Mouse (Mus musculus) layer of hippocampus, adult 9-10 months (tissue): ENCODE results near the gene Hspbap1.
A peak's percentile ranks its signal among the peaks of the same experiment; 100 is the strongest.

Source experiments
- DNase-seq: peaks from one replicate; pipeline ENCODE4 v3.0.0; 2022; ENCODE audit warnings: low spot score

The Hspbap1 gene

GRCm38 (mm10) chr16:35802163-35802562, 32.0 kb downstream of the Hspbap1 start:
- DNase-seq, result no peak

- no peak for DNase-seq
Observed at GRCm38 (mm10) chr16:35803723-35804122, 33.5 kb downstream of the Hspbap1 start.

GRCm38 (mm10) chr16:35806973-35807662, 36.9 kb downstream of the Hspbap1 start:
- DNase-seq, result no peak

- DNase-seq, result no peak
Observed at GRCm38 (mm10) chr16:35807663-35807992, 37.5 kb downstream of the Hspbap1 start.

- no peak for DNase-seq
Observed at GRCm38 (mm10) chr16:35808838-35809237, 38.7 kb downstream of the Hspbap1 start.

- no peak for DNase-seq
Observed at GRCm38 (mm10) chr16:35813119-35813518, 42.9 kb downstream of the Hspbap1 start.

- peak; percentile 77 for DNase-seq
Observed at GRCm38 (mm10) chr16:35817255-35818089, 47.3 kb downstream of the Hspbap1 start.

GRCm38 (mm10) chr16:35829999-35830398, 59.8 kb downstream of the Hspbap1 start:
- DNase-seq, result no peak

GRCm38 (mm10) chr16:35832926-35833325, 62.8 kb downstream of the Hspbap1 start:
- no peak for DNase-seq

- DNase-seq, result no peak
Observed at GRCm38 (mm10) chr16:35834653-35835052, 64.5 kb downstream of the Hspbap1 start.

- DNase-seq, result peak; percentile 21
Observed at GRCm38 (mm10) chr16:35839680-35840079, 69.5 kb downstream of the Hspbap1 start.

- no peak for DNase-seq
Observed at GRCm38 (mm10) chr16:35847138-35847537, 77.0 kb downstream of the Hspbap1 start.

GRCm38 (mm10) chr16:35855846-35856245, 85.7 kb downstream of the Hspbap1 start:
- no peak for DNase-seq

- DNase-seq, result no peak
Observed at GRCm38 (mm10) chr16:35856766-35857165, 86.6 kb downstream of the Hspbap1 start.

GRCm38 (mm10) chr16:35860236-35860635, 90.1 kb downstream of the Hspbap1 start:
- DNase-seq, result no peak

GRCm38 (mm10) chr16:35862057-35862456, 91.9 kb downstream of the Hspbap1 start:
- no peak for DNase-seq

- DNase-seq, result no peak
Observed at GRCm38 (mm10) chr16:35867726-35868125, 97.6 kb downstream of the Hspbap1 start.

- no peak for DNase-seq
Observed at GRCm38 (mm10) chr16:35869126-35869525, 99.0 kb downstream of the Hspbap1 start.

- DNase-seq, result no peak
Observed at GRCm38 (mm10) chr16:35869656-35870055, 99.5 kb downstream of the Hspbap1 start.

GRCm38 (mm10) chr16:35870581-35871047, 100.4 kb downstream of the Hspbap1 start:
- no peak for DNase-seq

GRCm38 (mm10) chr16:35871048-35871851, 101.1 kb downstream of the Hspbap1 start, which contains the start of gene Parp14:
TSS of gene Parp14 (minus strand) at chr16:35871544.
- no peak for DNase-seq

GRCm38 (mm10) chr16:35871898-35872297, 101.7 kb downstream of the Hspbap1 start:
- DNase-seq, result no peak
